Mouse (Mus musculus): ENCODE data around the gene Thbd. TPM values are rescaled to one million over a fixed set of nuclear protein-coding genes. Genes with fewer than 3 reads are reported as not detected.

Gene Thbd
- polyA plus RNA-seq, 1 experiment from 2014 or later, result 232 TPM

DNA sequence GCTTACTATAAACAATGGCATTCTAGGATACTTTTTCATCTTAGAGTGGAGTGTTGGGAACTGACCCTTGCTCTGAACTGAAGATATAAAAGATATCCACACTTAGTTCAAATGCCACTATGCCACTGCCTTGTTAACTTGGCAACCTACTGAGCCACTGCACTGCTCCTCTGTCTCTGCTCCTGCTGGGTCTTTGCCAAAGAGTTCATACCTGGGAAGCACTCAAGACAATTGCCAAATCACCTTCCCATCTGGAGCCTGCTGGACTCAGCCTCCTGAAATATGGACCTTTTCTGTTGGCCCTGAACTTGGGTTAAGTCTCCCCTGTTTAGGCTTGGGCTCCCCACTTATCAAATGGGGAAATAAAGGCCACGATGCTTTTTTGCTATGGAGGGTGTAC is 41.7 kb upstream of the Thbd start:
- Histone ChIP-seq H3K27ac (ENCODE audit: low read length) (no peak overlapping the region), H3K27me3 (replicated peaks; ENCODE audit: insufficient read depth, low read length) (no peaks in the 10 kb centered on the region), H3K4me2 (replicated peaks; ENCODE audit: low read depth, low read length) (no peak overlapping the region), H3K9ac (replicated peaks; ENCODE audit: low read depth) (no peak overlapping the region), H3K4me1 (ENCODE audit: insufficient read depth, low read depth, low read length) (no peaks in the 10 kb centered on the region; the same call in 1 of the 2 replicates), H3K36me3 (ENCODE audit: insufficient read depth, low read length) (no peaks in the 10 kb centered on the region), H3K4me3 (ENCODE audit: low read depth, low read length) (no peak overlapping the region), H3K9me3 (ENCODE audit: low read length) (no peaks in the 10 kb centered on the region)
- TF ChIP-seq CTCF (IDR thresholded peaks at IDR 0.05), result no peak
- ATAC-seq (no peak), DNase-seq (ENCODE audit: low spot score) (no peak)
- WGBS, result 88% methylated on average over 1 of the region's 1 CpGs

DNA sequence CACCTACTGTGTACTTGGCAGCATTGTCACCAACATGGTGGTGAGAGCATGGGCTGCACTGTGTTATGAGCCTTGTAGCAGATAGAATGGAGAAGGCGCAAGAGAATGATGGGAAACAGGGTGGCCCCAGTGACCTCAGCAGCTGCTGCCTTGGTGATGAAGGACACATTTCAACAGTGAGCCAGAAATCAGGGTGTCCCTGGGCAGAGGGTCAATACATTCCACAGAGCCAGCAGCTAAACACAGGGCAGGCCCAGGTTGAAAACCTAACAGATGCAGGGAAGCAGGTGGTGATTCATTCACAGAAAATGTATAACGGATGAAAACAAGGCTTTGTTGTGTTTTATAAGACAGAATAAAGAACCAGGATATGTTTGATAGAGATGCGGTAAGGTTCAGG is 38.5 kb upstream of the Thbd start:
- TF ChIP-seq CTCF (IDR thresholded peaks at IDR 0.05) (no peak), EP300 (IDR thresholded peaks at IDR 0.05) (no peak)
- peaks cover 8% of the 10 kb centered on the region for H3K4me1 ChIP-seq (ENCODE audit: insufficient read depth, low read depth, low read length)
- H3K36me3 ChIP-seq (ENCODE audit: insufficient read depth, low read length), result no peaks in the 10 kb centered on the region
- ATAC-seq (no peak), DNase-seq (ENCODE audit: low spot score) (no peak)
- H3K27ac ChIP-seq (ENCODE audit: low read length), result no peak overlapping the region
- WGBS, result 84% methylated on average over 3 of the region's 3 CpGs
- H3K4me2 ChIP-seq (replicated peaks; ENCODE audit: low read depth, low read length), result no peak overlapping the region
- H3K9ac ChIP-seq (replicated peaks; ENCODE audit: low read depth), result no peak overlapping the region
- H3K9me3 ChIP-seq (ENCODE audit: low read length), result no peaks in the 10 kb centered on the region
- no peaks in the 10 kb centered on the region for H3K27me3 ChIP-seq (replicated peaks; ENCODE audit: insufficient read depth, low read length)
- no peak overlapping the region for H3K4me3 ChIP-seq (ENCODE audit: low read depth, low read length)

DNA sequence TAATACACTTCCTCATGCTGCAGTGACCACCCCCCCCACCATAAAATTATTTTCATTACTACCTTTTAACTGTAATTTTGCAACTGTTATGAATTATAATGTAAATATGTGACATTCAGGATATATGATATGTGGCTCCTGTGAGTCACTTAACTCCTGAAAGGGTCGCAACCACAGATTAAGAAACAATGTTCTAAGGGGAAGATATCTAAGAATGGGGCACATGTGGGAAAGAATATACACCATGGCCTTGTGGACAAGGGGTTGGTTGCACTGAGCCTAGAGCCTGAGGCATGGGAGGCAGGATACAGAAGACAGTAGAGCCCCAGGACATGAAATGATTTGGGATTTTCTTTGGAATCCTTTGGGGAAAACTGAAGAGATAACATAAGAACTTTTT is 37.6 kb upstream of the Thbd start:
- no peak overlapping the region for H3K9ac ChIP-seq (replicated peaks; ENCODE audit: low read depth)
- WGBS, result 81% methylated on average over 1 of the region's 1 CpGs
- H3K27ac ChIP-seq (ENCODE audit: low read length), result no peak overlapping the region
- TF ChIP-seq EP300 (IDR thresholded peaks at IDR 0.05) (no peak), CTCF (IDR thresholded peaks at IDR 0.05) (no peak)
- H3K4me2 ChIP-seq (replicated peaks; ENCODE audit: low read depth, low read length), result no peak overlapping the region
- no peak overlapping the region for H3K4me3 ChIP-seq (ENCODE audit: low read depth, low read length)
- H3K9me3 ChIP-seq (ENCODE audit: low read length), result no peaks in the 10 kb centered on the region
- H3K27me3 ChIP-seq (replicated peaks; ENCODE audit: insufficient read depth, low read length), result no peaks in the 10 kb centered on the region
- no peak for ATAC-seq
- H3K4me1 ChIP-seq (ENCODE audit: insufficient read depth, low read depth, low read length), result peaks cover 8% of the 10 kb centered on the region
- no peaks in the 10 kb centered on the region for H3K36me3 ChIP-seq (ENCODE audit: insufficient read depth, low read length)
- DNase-seq (ENCODE audit: low spot score), result no peak

DNA sequence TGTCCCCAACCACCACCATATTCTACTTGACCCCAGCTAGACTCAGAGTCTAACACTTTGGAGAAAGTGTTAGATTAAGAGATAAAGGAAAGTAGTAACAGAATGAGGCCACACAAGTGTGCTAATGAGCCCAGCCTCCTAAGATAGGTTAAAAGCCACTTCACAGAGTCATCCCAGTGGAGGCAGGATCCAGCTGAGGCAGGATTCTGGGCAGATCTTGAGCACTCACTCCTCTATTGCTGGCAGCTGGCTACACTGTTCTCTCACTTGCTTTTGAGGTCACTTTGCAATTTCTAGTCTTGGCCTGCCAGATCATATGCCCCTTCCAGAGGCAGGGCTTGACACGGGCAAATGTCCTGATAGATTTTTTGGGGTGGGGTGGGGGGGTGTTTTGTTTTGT is 36.5 kb upstream of the Thbd start:
- Histone ChIP-seq H3K4me1 (ENCODE audit: insufficient read depth, low read depth, low read length) (peaks cover 8% of the 10 kb centered on the region; the same call in 1 of the 2 replicates), H3K36me3 (ENCODE audit: insufficient read depth, low read length) (no peaks in the 10 kb centered on the region), H3K27me3 (replicated peaks; ENCODE audit: insufficient read depth, low read length) (no peaks in the 10 kb centered on the region), H3K4me2 (replicated peaks; ENCODE audit: low read depth, low read length) (no peak overlapping the region), H3K4me3 (ENCODE audit: low read depth, low read length) (no peak overlapping the region), H3K9ac (replicated peaks; ENCODE audit: low read depth) (no peak overlapping the region), H3K27ac (ENCODE audit: low read length) (peak overlapping the region; percentile 47; the same call in 1 of the 2 replicates), H3K9me3 (ENCODE audit: low read length) (no peaks in the 10 kb centered on the region)
- peak; percentile 39 for ATAC-seq
- TF ChIP-seq EP300 (IDR thresholded peaks at IDR 0.05), result no peak
- no peak for TF ChIP-seq CTCF (IDR thresholded peaks at IDR 0.05)
- WGBS, result 44% methylated on average over 1 of the region's 1 CpGs
- DNase-seq (ENCODE audit: low spot score), result peak; percentile 54

DNA sequence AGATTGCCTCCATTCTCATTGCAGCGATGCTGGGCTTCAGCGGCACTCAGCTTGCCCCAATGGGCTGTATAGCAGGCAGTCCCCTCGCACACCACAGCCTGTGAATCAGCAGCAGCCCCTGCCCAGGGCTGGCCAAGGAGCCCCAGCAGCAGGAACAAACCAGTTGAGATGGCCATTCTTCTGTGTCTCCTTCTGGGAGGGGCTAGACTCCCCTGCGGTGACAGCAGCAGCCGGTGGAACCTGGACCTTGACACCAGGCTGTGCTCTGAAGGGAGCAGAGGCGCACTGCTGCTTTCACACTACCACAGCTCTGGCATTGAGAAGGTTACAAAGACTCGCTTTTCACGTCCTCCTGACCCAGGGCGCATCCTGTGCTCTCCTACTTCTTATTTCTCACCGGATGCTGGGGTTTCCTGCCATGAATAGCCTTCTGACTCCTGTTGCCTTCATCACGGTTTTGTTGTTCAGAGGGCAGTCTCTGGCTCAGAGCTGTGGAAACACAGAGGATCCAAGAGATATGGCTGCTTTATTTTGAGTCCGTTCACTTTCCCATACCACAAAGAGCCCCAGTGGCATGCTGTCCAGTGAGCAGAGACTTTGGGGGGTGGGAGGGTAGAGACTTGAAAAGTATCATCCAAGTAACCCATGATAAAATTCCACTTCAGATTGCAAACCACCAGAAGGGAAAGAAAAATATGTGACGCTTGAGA is 35.4 kb upstream of the Thbd start, which contains the start of gene Cd93:
TSS of gene Cd93 (minus strand) at position 315 of the 710 bp plus-strand sequence.
- peak; percentile 78 for ATAC-seq

DNA sequence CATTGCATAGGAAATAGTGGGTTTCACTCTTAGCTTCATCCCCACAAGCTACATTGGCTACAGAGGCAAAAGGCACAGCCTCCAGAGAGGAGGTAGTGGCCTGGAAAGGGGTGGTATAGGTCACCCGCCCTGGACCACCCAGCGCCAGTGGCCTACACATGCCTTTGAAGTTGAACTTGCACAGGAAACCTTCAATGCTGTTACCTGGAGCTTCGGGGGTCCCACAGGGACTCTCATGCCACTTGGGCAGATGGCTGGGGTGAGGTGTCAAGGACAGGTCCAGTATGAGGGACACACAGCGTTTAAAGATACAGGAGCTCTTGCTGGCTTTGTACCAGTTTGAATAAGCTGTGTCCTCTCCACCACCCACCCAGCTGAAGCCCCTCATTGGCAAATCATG is 34.7 kb upstream of the Thbd start:
- peaks cover 8% of the 10 kb centered on the region; the same call in 1 of the 2 replicates for H3K4me1 ChIP-seq (ENCODE audit: insufficient read depth, low read depth, low read length)
- DNase-seq (ENCODE audit: low spot score), result no peak
- H3K36me3 ChIP-seq (ENCODE audit: insufficient read depth, low read length), result no peaks in the 10 kb centered on the region
- WGBS, result 66% methylated on average over 4 of the region's 4 CpGs
- peak overlapping the region; percentile 43 for H3K4me3 ChIP-seq (ENCODE audit: low read depth, low read length)
- no peak for ATAC-seq
- H3K27me3 ChIP-seq (replicated peaks; ENCODE audit: insufficient read depth, low read length), result no peaks in the 10 kb centered on the region
- H3K27ac ChIP-seq (ENCODE audit: low read length), result peak overlapping the region; percentile 93
- H3K4me2 ChIP-seq (replicated peaks; ENCODE audit: low read depth, low read length), result peak overlapping the region; percentile 47
- TF ChIP-seq EP300 (IDR thresholded peaks at IDR 0.05), result no peak
- TF ChIP-seq CTCF (IDR thresholded peaks at IDR 0.05), result no peak
- H3K9me3 ChIP-seq (ENCODE audit: low read length), result no peaks in the 10 kb centered on the region
- peak overlapping the region; percentile 68 for H3K9ac ChIP-seq (replicated peaks; ENCODE audit: low read depth)

More for the DNA sequence above, 35.4 kb upstream of the Thbd start, which contains the start of gene Cd93:
- TF ChIP-seq EP300 (IDR thresholded peaks at IDR 0.05) (peak; percentile 60), CTCF (IDR thresholded peaks at IDR 0.05) (no peak; the same call in 1 of the 2 replicates)
- peak; percentile 68 for DNase-seq (ENCODE audit: low spot score)
- Histone ChIP-seq H3K27me3 (replicated peaks; ENCODE audit: insufficient read depth, low read length) (no peaks in the 10 kb centered on the region), H3K9me3 (ENCODE audit: low read length) (no peaks in the 10 kb centered on the region), H3K4me3 (ENCODE audit: low read depth, low read length) (peak within 1 kb of the TSS; percentile 43), H3K4me2 (replicated peaks; ENCODE audit: low read depth, low read length) (peak within 1 kb of the TSS; percentile 47), H3K27ac (ENCODE audit: low read length) (peak within 1 kb of the TSS; percentile 93), H3K4me1 (ENCODE audit: insufficient read depth, low read depth, low read length) (peaks cover 8% of the 10 kb centered on the region; the same call in 1 of the 2 replicates), H3K9ac (replicated peaks; ENCODE audit: low read depth) (peak within 1 kb of the TSS; percentile 68), H3K36me3 (ENCODE audit: insufficient read depth, low read length) (no peaks in the 10 kb centered on the region)
- WGBS, result 34% methylated on average over 13 of the region's 13 CpGs

Measured in lung, postnatal 0 days (tissue).